Mouse (Mus musculus) liver, adult 2 months (tissue): ENCODE data around the gene Cd27. TPM values are rescaled to one million over a fixed set of nuclear protein-coding genes. Genes with fewer than 3 reads are reported as not detected.

Experiments
- DNase-seq: peaks from one replicate; pipeline ENCODE4 v3.0.0-alpha.2; 2011; ENCODE audit warnings: low read depth, low spot score; ENCODE audit errors: extremely low read depth
- H3K27ac ChIP-seq: fragments of 200-500 bp; replicated peaks from 2 replicates; pipeline ENCODE4 v1.5.1; 2012; ENCODE audit warnings: low read depth, mild to moderate bottlenecking, control low read depth, inconsistent platforms, low read length; ENCODE audit not compliant: insufficient read depth
- H3K27me3 ChIP-seq: fragments of 200-500 bp; 2 replicates; pipeline ENCODE4 v1.6.1; 2012; ENCODE audit warnings: mild to moderate bottlenecking, moderate library complexity, low read length, inconsistent platforms; ENCODE audit not compliant: control insufficient read depth, insufficient read depth
- H3K36me3 ChIP-seq: fragments of 200-500 bp; 2 replicates; pipeline ENCODE4 v1.6.1; 2012; ENCODE audit warnings: low read length, inconsistent platforms; ENCODE audit not compliant: control insufficient read depth, insufficient read depth
- H3K4me1 ChIP-seq: fragments of 200-500 bp; 2 replicates; pipeline ENCODE4 v1.6.1; 2011; ENCODE audit warnings: low read length; ENCODE audit not compliant: control insufficient read depth, insufficient read depth
- H3K4me3 ChIP-seq: fragments of 200-500 bp; 2 replicates; pipeline ENCODE4 v1.5.1; 2011; ENCODE audit warnings: low read depth, mild to moderate bottlenecking, control low read depth, low read length, moderate library complexity; ENCODE audit not compliant: insufficient read depth
- H3K79me2 ChIP-seq: fragments of 200-500 bp; 2 replicates; pipeline ENCODE4 v1.6.1; 2012; ENCODE audit warnings: inconsistent platforms, mild to moderate bottlenecking, low read length, moderate library complexity; ENCODE audit not compliant: control insufficient read depth, insufficient read depth
- H3K9ac ChIP-seq: fragments of 200-500 bp; 2 replicates; pipeline ENCODE4 v1.6.1; 2012; ENCODE audit warnings: low read depth, mild to moderate bottlenecking, control low read depth, inconsistent platforms, low read length
- CTCF ChIP-seq: fragments of 200-500 bp; IDR thresholded peaks from 2 replicates; pipeline ENCODE4 v1.5.1; 2011; ENCODE audit warnings: low read depth, low read length, control low read depth
- POLR2A ChIP-seq: fragments of 200-500 bp; IDR thresholded peaks from 2 replicates; pipeline ENCODE4 v1.6.1; 2011; ENCODE audit warnings: low read length, control low read depth; ENCODE audit not compliant: insufficient read depth; ENCODE audit errors: extremely low read depth
- WGBS: fragments of 180-500 bp; shearing (Covaris S2); methylation state at CpG from one replicate; pipeline ENCODE4 v1.1.7; 2018; 5-methylcytosine and 5-hydroxymethylcytosine counted together
- polyA plus RNA-seq: library from polyadenylated mRNA; depleted of rRNA; stranded (reverse); fragments of >200 nt; gene quantifications from 2 replicates; pipeline ENCODE4 v1.2.3, GENCODE M21; 2012
- total RNA-seq: library from RNA; depleted of rRNA; stranded (reverse); fragments of >200 nt; gene quantifications from 2 replicates; pipeline ENCODE4 v1.2.3, GENCODE M21; 2014

Cd27 gene
- total and polyA plus RNA-seq, 2 experiments, result 0.65 to 0.87 TPM

- Histone ChIP-seq H3K27ac (peak within 1 kb of the TSS; percentile 63), H3K27me3 (no peaks in the 10 kb centered on the region), H3K4me1 (0 out of 2 replicates have a peak, but pooled peaks cover 3% of the 10 kb centered on the region), H3K36me3 (no peaks in the 10 kb centered on the region), H3K4me3 (peak within 1 kb of the TSS; percentile 72), H3K9ac (peak within 1 kb of the TSS; percentile 85), H3K79me2 (no peaks in the 10 kb centered on the region)
- peak; percentile 98 for DNase-seq
- no peak for TF ChIP-seq CTCF
- TF ChIP-seq POLR2A, result peak; percentile 99
- WGBS, result under 1% methylated on average over 48 of the region's 48 CpGs
Observed at GRCm38 (mm10) chr6:125215148-125215954, 21.5 kb downstream of the Cd27 start, which contains the start of gene Vamp1. Gene Vamp1 (plus strand): TSS chr6:125215551.

GRCm38 (mm10) chr6:125213715-125214114, 23.1 kb downstream of the Cd27 start:
- H3K4me3 ChIP-seq, result no peak overlapping the region
- H3K27ac ChIP-seq, result no peak overlapping the region
- H3K4me1 ChIP-seq, result 0 out of 2 replicates have a peak, but pooled peaks cover 3% of the 10 kb centered on the region
- no peaks in the 10 kb centered on the region for H3K36me3 ChIP-seq
- no peak overlapping the region for H3K9ac ChIP-seq
- WGBS, result 78% methylated on average over 6 of the region's 6 CpGs
- no peaks in the 10 kb centered on the region for H3K27me3 ChIP-seq
- TF ChIP-seq POLR2A (no peak), CTCF (no peak)
- H3K79me2 ChIP-seq, result no peaks in the 10 kb centered on the region
- DNase-seq, result no peak

GRCm38 (mm10) chr6:125213129-125213528, 23.7 kb downstream of the Cd27 start:
- DNase-seq, result no peak
- H3K79me2 ChIP-seq, result no peaks in the 10 kb centered on the region
- H3K4me1 ChIP-seq, result 0 out of 2 replicates have a peak, but pooled peaks cover 3% of the 10 kb centered on the region
- no peaks in the 10 kb centered on the region for H3K27me3 ChIP-seq
- H3K27ac ChIP-seq, result no peak overlapping the region
- 75% methylated on average over 6 of the region's 6 CpGs for WGBS
- H3K9ac ChIP-seq, result no peak overlapping the region
- no peaks in the 10 kb centered on the region for H3K36me3 ChIP-seq
- TF ChIP-seq POLR2A (no peak), CTCF (no peak)
- H3K4me3 ChIP-seq, result no peak overlapping the region

GRCm38 (mm10) chr6:125212621-125213020, 24.2 kb downstream of the Cd27 start:
- no peak for DNase-seq
- Histone ChIP-seq H3K27me3 (no peaks in the 10 kb centered on the region), H3K27ac (no peak overlapping the region), H3K36me3 (no peaks in the 10 kb centered on the region), H3K4me1 (0 out of 2 replicates have a peak, but pooled peaks cover 3% of the 10 kb centered on the region), H3K9ac (no peak overlapping the region), H3K4me3 (no peak overlapping the region), H3K79me2 (no peaks in the 10 kb centered on the region)
- 39% methylated on average over 2 of the region's 2 CpGs for WGBS
- no peak for TF ChIP-seq CTCF
- TF ChIP-seq POLR2A, result no peak

GRCm38 (mm10) chr6:125210436-125210835, 26.4 kb downstream of the Cd27 start:
- DNase-seq, result no peak
- TF ChIP-seq CTCF (no peak), POLR2A (no peak)
- Histone ChIP-seq H3K4me1 (no peaks in the 10 kb centered on the region), H3K27me3 (no peaks in the 10 kb centered on the region), H3K27ac (no peak overlapping the region), H3K79me2 (no peaks in the 10 kb centered on the region), H3K4me3 (no peak overlapping the region), H3K36me3 (no peaks in the 10 kb centered on the region), H3K9ac (no peak overlapping the region)
- 90% methylated on average over 1 of the region's 1 CpGs for WGBS

GRCm38 (mm10) chr6:125197166-125197565, 39.6 kb downstream of the Cd27 start:
- peaks cover 13% of the 10 kb centered on the region; the same call in 1 of the 2 replicates for H3K36me3 ChIP-seq
- no peak overlapping the region for H3K4me3 ChIP-seq
- no peak overlapping the region for H3K27ac ChIP-seq
- WGBS, result 88% methylated on average over 5 of the region's 5 CpGs
- no peaks in the 10 kb centered on the region for H3K79me2 ChIP-seq
- no peak overlapping the region for H3K9ac ChIP-seq
- no peak for TF ChIP-seq POLR2A
- no peak for TF ChIP-seq CTCF
- H3K27me3 ChIP-seq, result no peaks in the 10 kb centered on the region
- no peak for DNase-seq
- peaks cover 2% of the 10 kb centered on the region for H3K4me1 ChIP-seq
